Mouse (Mus musculus) G1E-ER4 (cell line): ENCODE data around the gene Lcn4. TPM values are rescaled to one million over a fixed set of nuclear protein-coding genes. Genes with fewer than 3 reads are reported as not detected.

Experiments
- GATA1 ChIP-seq: IDR thresholded peaks from one replicate; pipeline ENCODE4 v1.8.0; 2012; ENCODE audit warnings: low read length, inconsistent platforms
- polyA plus RNA-seq: library from polyadenylated mRNA; stranded (reverse); fragments of >175 nt; gene quantifications from 2 replicates; pipeline ENCODE4 v1.2.3, GENCODE M21; 2012

Gene Lcn4
- polyA plus RNA-seq, 1 experiment: not detected

- TF ChIP-seq GATA1: no peak
These were observed 53.2 kb downstream of the Lcn4 start for GRCm38 (mm10) chr2:26617928-26618327.

Other genes with a start within 250 kb of the Lcn4 start
- gene Sec16a, start 226.1 kb downstream of the Lcn4 start, polyA plus RNA-seq: 28.0 and 33.0 TPM in 2 replicates
- 0.01 TPM in 2 replicates for gene Notch1, start 154.6 kb downstream of the Lcn4 start, polyA plus RNA-seq
- 147 and 170 TPM in 2 replicates for gene Egfl7, start 91.3 kb downstream of the Lcn4 start, polyA plus RNA-seq
- gene Gm20532, start 84.6 kb downstream of the Lcn4 start, polyA plus RNA-seq: not detected in 2 replicates
- gene Agpat2, start 66.9 kb downstream of the Lcn4 start, polyA plus RNA-seq: 2.3 and 2.5 TPM in 2 replicates
- not detected in 2 replicates for gene Fam69b, start 42.8 kb downstream of the Lcn4 start, polyA plus RNA-seq
- gene Abo, start 193.7 kb upstream of the Lcn4 start, polyA plus RNA-seq: not detected in 2 replicates
- 45.0 and 48.3 TPM in 2 replicates for gene Surf6, start 231.6 kb upstream of the Lcn4 start, polyA plus RNA-seq
- 73.5 and 98.3 TPM in 2 replicates for gene Med22, start 239.4 kb upstream of the Lcn4 start, polyA plus RNA-seq
- gene Rpl7a, start 239.5 kb upstream of the Lcn4 start, polyA plus RNA-seq: 4,629 and 5,493 TPM in 2 replicates
- gene Surf2, start 245.1 kb upstream of the Lcn4 start, polyA plus RNA-seq: 5.4 and 11.8 TPM in 2 replicates
- gene Surf1, start 245.2 kb upstream of the Lcn4 start, polyA plus RNA-seq: 39.8 and 43.6 TPM in 2 replicates